Mouse (Mus musculus): ENCODE results near the gene Zdhhc23. TPM values are rescaled to one million over a fixed set of nuclear protein-coding genes. Genes with fewer than 3 reads are reported as not detected.

Gene Zdhhc23
- polyA plus RNA-seq, 1 experiment, result not detected

DNA sequence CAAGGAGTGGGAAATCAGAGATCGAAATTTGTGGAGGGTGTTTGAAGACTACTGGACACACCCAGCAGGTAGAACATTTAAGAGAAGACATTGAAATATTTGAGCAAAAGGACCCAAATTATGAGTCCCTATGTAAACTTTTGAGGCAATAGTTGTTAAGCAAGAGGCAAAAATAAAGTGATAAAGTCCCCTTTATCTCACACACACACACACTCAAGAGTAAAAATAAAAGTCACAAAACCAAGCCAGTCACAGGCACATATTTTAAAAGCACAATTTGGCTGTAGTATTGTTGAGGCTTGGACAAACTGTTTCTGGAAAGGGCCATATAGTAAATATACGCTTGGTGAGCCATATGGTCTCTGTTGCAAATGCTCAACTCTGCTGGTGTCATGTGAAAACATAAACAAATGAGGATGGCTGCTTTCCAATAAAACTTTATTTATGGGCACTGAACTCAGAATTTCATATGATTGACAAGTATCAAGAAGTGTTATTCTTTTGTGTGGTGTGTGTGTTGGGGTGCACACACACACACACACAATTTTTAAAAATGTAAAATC is 39.5 kb upstream of the Zdhhc23 start:
- Histone ChIP-seq H3ac (ENCODE audit: control insufficient read depth, insufficient read length) (no peak overlapping the region), H3K79me2 (ENCODE audit: control insufficient read depth, insufficient read depth) (no peaks in the 10 kb centered on the region), H3K4me2 (ENCODE audit: low read depth) (no peak overlapping the region), H3K4me3 (no peak overlapping the region), H3K36me3 (ENCODE audit: control insufficient read depth, insufficient read depth) (no peaks in the 10 kb centered on the region), H3K27me3 (ENCODE audit: control insufficient read depth, insufficient read depth, insufficient read length) (no peaks in the 10 kb centered on the region)
- TF ChIP-seq E2F4 (IDR thresholded peaks at IDR 0.05; ENCODE audit: insufficient read depth) (no peak), MYOG (IDR thresholded peaks at IDR 0.05; ENCODE audit: control insufficient read depth in 1 of 3, insufficient read depth in 1 of 3, insufficient read length in 2 of 3, low read depth in 2 of 3) (no peak), CEBPB (IDR thresholded peaks at IDR 0.05; ENCODE audit: insufficient read depth, poor library complexity, severe bottlenecking) (no peak), POLR2AphosphoS2 (IDR thresholded peaks at IDR 0.05; ENCODE audit: insufficient read length, low read depth) (no peak), POLR2A (IDR thresholded peaks at IDR 0.05; ENCODE audit: insufficient read length, low read depth) (no peak), TCF12 (IDR thresholded peaks at IDR 0.05; ENCODE audit: insufficient read depth, poor library complexity, severe bottlenecking) (no peak)

DNA sequence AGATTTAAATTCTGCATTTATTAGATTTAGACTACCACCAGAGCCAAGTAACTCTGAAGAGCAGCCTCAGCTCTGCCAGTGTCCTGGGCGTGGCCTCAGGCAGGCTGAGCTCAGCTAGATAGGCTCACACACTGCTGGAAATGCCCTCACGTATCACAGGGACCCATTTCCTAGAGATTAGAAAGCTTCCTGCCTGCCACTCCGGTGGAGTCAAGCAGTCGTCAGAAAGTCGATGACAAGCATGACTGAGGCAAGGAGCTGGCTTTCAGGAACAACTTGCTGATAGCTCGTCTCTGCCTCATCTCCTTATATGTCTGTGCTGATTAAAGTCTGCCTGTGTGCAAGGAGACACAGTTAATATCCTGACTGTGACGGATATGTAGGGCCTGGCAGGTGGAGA is 38.8 kb upstream of the Zdhhc23 start:
- Histone ChIP-seq H3K4me2 (ENCODE audit: low read depth) (no peak overlapping the region), H3K79me2 (ENCODE audit: control insufficient read depth, insufficient read depth) (no peaks in the 10 kb centered on the region)

DNA sequence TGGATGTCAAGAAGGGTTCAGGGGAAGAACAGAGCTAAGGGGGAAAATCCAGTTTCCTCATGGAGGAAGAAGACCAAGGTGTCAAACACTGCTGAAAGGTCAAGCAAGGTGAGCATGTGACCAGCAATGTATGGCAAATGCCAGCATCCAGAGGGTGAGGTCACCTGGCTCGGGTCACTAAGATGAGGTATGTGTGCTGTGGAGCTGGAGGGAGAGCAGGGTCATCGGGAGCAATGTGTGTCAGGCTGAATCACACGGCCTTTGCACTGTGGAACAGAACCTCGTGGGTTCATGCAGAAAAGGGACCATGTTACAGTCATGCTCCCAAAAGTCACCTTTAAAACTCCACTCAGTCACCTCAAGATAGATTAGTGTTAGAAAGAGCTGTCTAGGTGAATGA is 38.1 kb upstream of the Zdhhc23 start:
- H3K27me3 ChIP-seq (ENCODE audit: control insufficient read depth, insufficient read depth, insufficient read length), result no peaks in the 10 kb centered on the region
- no peak overlapping the region for H3K4me3 ChIP-seq
- no peak overlapping the region for H3K4me2 ChIP-seq (ENCODE audit: low read depth)
- TF ChIP-seq TCF12 (IDR thresholded peaks at IDR 0.05; ENCODE audit: insufficient read depth, poor library complexity, severe bottlenecking) (no peak), TCF3 (IDR thresholded peaks at IDR 0.05; ENCODE audit: insufficient read length, low read depth) (no peak), POLR2AphosphoS2 (IDR thresholded peaks at IDR 0.05; ENCODE audit: insufficient read length, low read depth) (no peak), POLR2A (IDR thresholded peaks at IDR 0.05; ENCODE audit: insufficient read length, low read depth) (no peak), MAX (IDR thresholded peaks at IDR 0.05; ENCODE audit: low read depth) (no peak), E2F4 (IDR thresholded peaks at IDR 0.05; ENCODE audit: insufficient read depth) (no peak), MYOG (IDR thresholded peaks at IDR 0.05; ENCODE audit: control insufficient read depth in 1 of 3, insufficient read depth in 1 of 3, insufficient read length in 2 of 3, low read depth in 2 of 3) (no peak), REST (IDR thresholded peaks at IDR 0.05; ENCODE audit: insufficient read depth, insufficient read length) (no peak)
- no peaks in the 10 kb centered on the region for H3K36me3 ChIP-seq (ENCODE audit: control insufficient read depth, insufficient read depth)
- H3K79me2 ChIP-seq (ENCODE audit: control insufficient read depth, insufficient read depth), result no peaks in the 10 kb centered on the region
- H3ac ChIP-seq (ENCODE audit: control insufficient read depth, insufficient read length), result no peak overlapping the region

More for the DNA sequence above, 38.8 kb upstream of the Zdhhc23 start:
- H3K36me3 ChIP-seq (ENCODE audit: control insufficient read depth, insufficient read depth), result no peaks in the 10 kb centered on the region
- no peaks in the 10 kb centered on the region for H3K27me3 ChIP-seq (ENCODE audit: control insufficient read depth, insufficient read depth, insufficient read length)
- TF ChIP-seq USF1 (IDR thresholded peaks at IDR 0.05; ENCODE audit: low read depth), result no peak
- TF ChIP-seq SRF (IDR thresholded peaks at IDR 0.05; ENCODE audit: control insufficient read depth, insufficient read length, low read depth), result no peak
- no peak for TF ChIP-seq MYOG (IDR thresholded peaks at IDR 0.05; ENCODE audit: control insufficient read depth in 1 of 3, insufficient read depth in 1 of 3, insufficient read length in 2 of 3, low read depth in 2 of 3)
- no peak for TF ChIP-seq POLR2AphosphoS2 (IDR thresholded peaks at IDR 0.05; ENCODE audit: insufficient read length, low read depth)
- no peak for TF ChIP-seq E2F4 (IDR thresholded peaks at IDR 0.05; ENCODE audit: insufficient read depth)
- TF ChIP-seq POLR2A (IDR thresholded peaks at IDR 0.05; ENCODE audit: insufficient read length, low read depth), result no peak
- no peak for TF ChIP-seq CEBPB (IDR thresholded peaks at IDR 0.05; ENCODE audit: insufficient read depth, poor library complexity, severe bottlenecking)
- TF ChIP-seq MYOD1 (IDR thresholded peaks at IDR 0.05; ENCODE audit: control insufficient read depth in 1 of 3, insufficient read length in 2 of 3, low read depth in 2 of 3), result no peak
- TF ChIP-seq MAX (IDR thresholded peaks at IDR 0.05; ENCODE audit: low read depth), result no peak
- TF ChIP-seq TCF3 (IDR thresholded peaks at IDR 0.05; ENCODE audit: insufficient read length, low read depth), result no peak
- TF ChIP-seq REST (IDR thresholded peaks at IDR 0.05; ENCODE audit: insufficient read depth, insufficient read length), result no peak
- no peak for TF ChIP-seq TCF12 (IDR thresholded peaks at IDR 0.05; ENCODE audit: insufficient read depth, poor library complexity, severe bottlenecking)
- H3K4me3 ChIP-seq, result no peak overlapping the region
- no peak overlapping the region for H3ac ChIP-seq (ENCODE audit: control insufficient read depth, insufficient read length)

DNA sequence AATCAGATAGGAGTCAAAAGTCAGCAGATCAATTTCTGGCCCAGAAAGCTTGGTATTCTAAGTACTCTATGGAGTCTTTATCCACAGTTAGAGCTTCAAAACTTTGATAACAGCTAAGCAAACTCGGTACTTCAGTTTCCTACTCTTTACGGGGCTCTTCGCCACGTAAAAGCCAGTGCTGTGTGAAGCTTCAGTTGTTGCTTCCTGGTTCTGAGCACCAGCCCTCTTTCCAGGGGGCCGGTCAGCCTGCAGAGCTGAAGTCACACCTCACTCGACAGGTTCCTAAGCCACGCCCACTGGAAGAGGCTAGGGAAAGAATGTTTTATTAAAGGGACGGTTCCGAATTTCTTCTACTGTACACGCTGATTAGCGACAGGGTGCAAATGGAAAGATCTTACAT is 36.6 kb upstream of the Zdhhc23 start:
- TF ChIP-seq MYOD1 (IDR thresholded peaks at IDR 0.05; ENCODE audit: control insufficient read depth in 1 of 3, insufficient read length in 2 of 3, low read depth in 2 of 3) (no peak), REST (IDR thresholded peaks at IDR 0.05; ENCODE audit: insufficient read depth, insufficient read length) (no peak), POLR2AphosphoS2 (IDR thresholded peaks at IDR 0.05; ENCODE audit: insufficient read length, low read depth) (no peak), MAX (IDR thresholded peaks at IDR 0.05; ENCODE audit: low read depth) (no peak), TCF3 (IDR thresholded peaks at IDR 0.05; ENCODE audit: insufficient read length, low read depth) (no peak), CEBPB (IDR thresholded peaks at IDR 0.05; ENCODE audit: insufficient read depth, poor library complexity, severe bottlenecking) (no peak), POLR2A (IDR thresholded peaks at IDR 0.05; ENCODE audit: insufficient read length, low read depth) (no peak), SRF (IDR thresholded peaks at IDR 0.05; ENCODE audit: control insufficient read depth, insufficient read length, low read depth) (no peak), TCF12 (IDR thresholded peaks at IDR 0.05; ENCODE audit: insufficient read depth, poor library complexity, severe bottlenecking) (no peak), MYOG (IDR thresholded peaks at IDR 0.05; ENCODE audit: control insufficient read depth in 1 of 3, insufficient read depth in 1 of 3, insufficient read length in 2 of 3, low read depth in 2 of 3) (no peak), E2F4 (IDR thresholded peaks at IDR 0.05; ENCODE audit: insufficient read depth) (no peak), USF1 (IDR thresholded peaks at IDR 0.05; ENCODE audit: low read depth) (no peak)

More for the DNA sequence above, 36.6 kb upstream of the Zdhhc23 start:
- Histone ChIP-seq H3K27me3 (ENCODE audit: control insufficient read depth, insufficient read depth, insufficient read length) (no peaks in the 10 kb centered on the region), H3K79me2 (ENCODE audit: control insufficient read depth, insufficient read depth) (no peaks in the 10 kb centered on the region), H3K36me3 (ENCODE audit: control insufficient read depth, insufficient read depth) (no peaks in the 10 kb centered on the region), H3K4me3 (no peak overlapping the region), H3K4me2 (ENCODE audit: low read depth) (no peak overlapping the region), H3ac (ENCODE audit: control insufficient read depth, insufficient read length) (no peak overlapping the region)
